Mouse (Mus musculus): ENCODE data around the gene Fbxo10. TPM values are rescaled to one million over a fixed set of nuclear protein-coding genes. Genes with fewer than 3 reads are reported as not detected.
"Not testable (repeated sequence)": the region's sequence is repeated elsewhere in the genome, so short reads cannot be mapped to it uniquely, and the experiment has no call there.

The Fbxo10 gene
- total and polyA plus RNA-seq, 2 experiments from 2014 or later = 11.4 to 28.6 TPM

GRCm38 (mm10) chr4:45072261-45072973 is 12.0 kb downstream of the Fbxo10 start:
- Histone ChIP-seq H3K4me1 (ENCODE audit: insufficient read depth, low read length) (peaks cover 6% of the 10 kb centered on the region), H3K4me2 (ENCODE audit: low read depth, low read length) (no peak overlapping the region), H3K27ac (no peak overlapping the region), H3K36me3 (ENCODE audit: insufficient read depth, low read length) (no peaks in the 10 kb centered on the region), H3K4me3 (ENCODE audit: low read length) (no peak overlapping the region), H3K9ac (replicated peaks; ENCODE audit: low read length) (no peak overlapping the region), H3K27me3 (ENCODE audit: insufficient read depth, low read length) (no peaks in the 10 kb centered on the region), H3K9me3 (ENCODE audit: low read length) (no peaks in the 10 kb centered on the region)
- no peak for DNase-seq (ENCODE audit: low spot score)
- 74% methylated on average over 15 of the region's 15 CpGs for WGBS
- TF ChIP-seq CTCF (IDR thresholded peaks at IDR 0.05; ENCODE audit: low read depth) = no peak
- no peak for ATAC-seq

GRCm38 (mm10) chr4:45067742-45068141 is 16.7 kb downstream of the Fbxo10 start:
- Histone ChIP-seq H3K36me3 (ENCODE audit: insufficient read depth, low read length) (no peaks in the 10 kb centered on the region), H3K27ac (no peak overlapping the region), H3K4me1 (ENCODE audit: insufficient read depth, low read length) (peaks cover 6% of the 10 kb centered on the region), H3K4me3 (ENCODE audit: low read length) (no peak overlapping the region), H3K27me3 (ENCODE audit: insufficient read depth, low read length) (no peaks in the 10 kb centered on the region), H3K9me3 (ENCODE audit: low read length) (no peaks in the 10 kb centered on the region), H3K4me2 (ENCODE audit: low read depth, low read length) (no peak overlapping the region), H3K9ac (replicated peaks; ENCODE audit: low read length) (no peak overlapping the region)
- no peak for TF ChIP-seq CTCF (IDR thresholded peaks at IDR 0.05; ENCODE audit: low read depth)
- 94% methylated on average over 4 of the region's 4 CpGs for WGBS
- DNase-seq (ENCODE audit: low spot score) (no peak), ATAC-seq (no peak)

DNA sequence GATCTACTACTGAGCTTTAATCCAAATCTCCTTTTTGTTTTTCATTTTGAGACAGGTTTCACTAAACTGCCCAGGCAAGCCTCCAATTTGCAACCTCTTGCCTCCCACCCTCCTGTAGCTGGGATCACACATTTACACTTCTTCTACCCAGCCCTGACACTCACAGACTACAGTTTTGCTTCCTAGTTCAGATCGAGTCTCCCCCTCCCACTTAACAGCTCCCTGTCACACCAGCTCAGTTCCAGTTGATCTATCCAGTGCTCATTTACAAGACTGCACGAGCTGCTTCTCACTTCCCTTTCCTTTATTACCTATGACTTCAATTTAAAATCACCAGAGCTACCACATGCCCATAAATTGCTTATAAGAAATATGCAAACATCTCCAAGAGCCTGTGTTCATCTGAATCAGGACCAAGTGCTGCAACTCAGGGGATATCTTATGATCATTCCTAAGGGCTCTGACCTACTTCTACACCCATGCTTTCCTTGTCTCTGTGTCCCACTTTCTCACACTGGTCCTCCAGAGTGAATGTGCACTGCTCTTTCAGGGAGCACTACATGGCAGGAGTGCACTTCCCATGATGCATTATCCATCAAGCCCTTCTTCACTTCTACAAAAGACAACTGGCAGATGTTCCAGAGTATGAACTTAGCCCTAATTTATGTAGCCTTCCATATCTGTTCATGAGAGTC is 18.2 kb downstream of the Fbxo10 start:
- Histone ChIP-seq H3K27ac (0 out of 2 replicates have a peak overlapping the region, but pooled peaks have one; percentile 2), H3K27me3 (ENCODE audit: insufficient read depth, low read length) (no peaks in the 10 kb centered on the region), H3K4me2 (ENCODE audit: low read depth, low read length) (no peak overlapping the region), H3K36me3 (ENCODE audit: insufficient read depth, low read length) (peaks cover 9% of the 10 kb centered on the region; the same call in 1 of the 2 replicates), H3K4me3 (ENCODE audit: low read length) (no peak overlapping the region), H3K4me1 (ENCODE audit: insufficient read depth, low read length) (peaks cover 6% of the 10 kb centered on the region), H3K9me3 (ENCODE audit: low read length) (no peaks in the 10 kb centered on the region), H3K9ac (replicated peaks; ENCODE audit: low read length) (no peak overlapping the region)
- TF ChIP-seq CTCF (IDR thresholded peaks at IDR 0.05; ENCODE audit: low read depth) = no peak
- ATAC-seq = no peak
- WGBS = 44% methylated on average over 2 of the region's 2 CpGs
- no peak for DNase-seq (ENCODE audit: low spot score)

DNA sequence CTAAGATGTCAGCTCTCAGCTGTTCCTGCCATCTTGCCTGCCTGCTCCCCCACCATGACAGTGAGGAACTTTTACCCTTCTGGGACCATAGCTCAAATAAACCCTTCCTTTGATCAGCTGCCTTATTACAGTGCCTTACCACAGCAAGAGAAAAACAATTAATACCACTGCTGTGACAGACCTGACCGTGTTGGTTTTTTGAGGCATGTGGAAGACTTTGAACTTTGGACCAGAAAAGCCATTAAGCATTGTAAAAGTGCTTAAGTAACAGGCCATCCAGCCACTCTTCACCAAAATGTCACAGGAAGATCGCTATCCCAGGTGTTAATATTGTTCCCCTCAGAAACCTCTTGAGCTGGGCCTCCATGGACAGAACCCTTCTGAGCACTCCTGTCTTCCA is 19.8 kb downstream of the Fbxo10 start:
- Histone ChIP-seq H3K27me3 (ENCODE audit: insufficient read depth, low read length) (no peaks in the 10 kb centered on the region), H3K9me3 (ENCODE audit: low read length) (no peaks in the 10 kb centered on the region), H3K36me3 (ENCODE audit: insufficient read depth, low read length) (peaks cover 20% of the 10 kb centered on the region; the same call in 1 of the 2 replicates), H3K4me2 (ENCODE audit: low read depth, low read length) (no peak overlapping the region), H3K9ac (replicated peaks; ENCODE audit: low read length) (no peak overlapping the region), H3K4me3 (ENCODE audit: low read length) (no peak overlapping the region), H3K27ac (no peak overlapping the region), H3K4me1 (ENCODE audit: insufficient read depth, low read length) (peaks cover 4% of the 10 kb centered on the region)
- ATAC-seq = no peak
- 81% methylated on average over 2 of the region's 2 CpGs for WGBS
- no peak for TF ChIP-seq CTCF (IDR thresholded peaks at IDR 0.05; ENCODE audit: low read depth)
- DNase-seq (ENCODE audit: low spot score) = no peak

GRCm38 (mm10) chr4:45063836-45064235 is 20.6 kb downstream of the Fbxo10 start:
- H3K36me3 ChIP-seq (ENCODE audit: insufficient read depth, low read length) = peaks cover 20% of the 10 kb centered on the region; the same call in 1 of the 2 replicates
- not testable (repeated sequence) for DNase-seq (ENCODE audit: low spot score); H3K4me3 ChIP-seq (ENCODE audit: low read length); H3K9ac ChIP-seq (replicated peaks; ENCODE audit: low read length); ATAC-seq; H3K27ac ChIP-seq; H3K4me2 ChIP-seq (ENCODE audit: low read depth, low read length); H3K9me3 ChIP-seq (ENCODE audit: low read length); H3K4me1 ChIP-seq (ENCODE audit: insufficient read depth, low read length); H3K27me3 ChIP-seq (ENCODE audit: insufficient read depth, low read length)
- WGBS = 90% methylated on average over 1 of the region's 1 CpGs

DNA sequence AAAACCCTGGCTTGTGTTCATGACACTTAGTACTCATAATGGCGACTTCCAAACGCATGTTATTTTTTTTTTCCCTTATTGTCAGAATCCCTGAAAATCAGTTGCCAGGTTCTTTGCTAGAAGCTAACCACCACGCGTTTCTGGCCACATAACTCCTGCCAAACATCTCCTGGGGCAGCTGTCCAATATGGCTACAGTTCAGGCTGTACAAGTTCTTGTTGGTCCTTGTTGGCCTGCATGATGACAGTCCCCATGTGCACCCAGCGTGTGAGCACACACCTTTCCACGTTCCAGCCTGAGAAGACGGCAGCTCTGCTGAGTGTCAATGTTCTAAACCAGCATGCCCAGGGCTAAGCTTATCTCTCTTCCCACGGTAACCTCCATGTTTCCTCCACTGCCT is 29.0 kb downstream of the Fbxo10 start:
- no peak for TF ChIP-seq CTCF (IDR thresholded peaks at IDR 0.05; ENCODE audit: low read depth)
- H3K27ac ChIP-seq = no peak overlapping the region
- ATAC-seq (no peak), DNase-seq (ENCODE audit: low spot score) (no peak)
- no peaks in the 10 kb centered on the region for H3K4me1 ChIP-seq (ENCODE audit: insufficient read depth, low read length)
- H3K36me3 ChIP-seq (ENCODE audit: insufficient read depth, low read length) = peaks cover 29% of the 10 kb centered on the region
- H3K9ac ChIP-seq (replicated peaks; ENCODE audit: low read length) = no peak overlapping the region
- 74% methylated on average over 8 of the region's 8 CpGs for WGBS
- no peak overlapping the region for H3K4me3 ChIP-seq (ENCODE audit: low read length)
- no peaks in the 10 kb centered on the region for H3K27me3 ChIP-seq (ENCODE audit: insufficient read depth, low read length)
- H3K9me3 ChIP-seq (ENCODE audit: low read length) = no peaks in the 10 kb centered on the region
- no peak overlapping the region for H3K4me2 ChIP-seq (ENCODE audit: low read depth, low read length)

GRCm38 (mm10) chr4:45054862-45055261 is 29.5 kb downstream of the Fbxo10 start:
- no peak overlapping the region for H3K4me3 ChIP-seq (ENCODE audit: low read length)
- peaks cover 25% of the 10 kb centered on the region for H3K36me3 ChIP-seq (ENCODE audit: insufficient read depth, low read length)
- ATAC-seq (peak; percentile 74; the same call in 1 of the 2 replicates), DNase-seq (ENCODE audit: low spot score) (peak; percentile 47)
- no peaks in the 10 kb centered on the region for H3K4me1 ChIP-seq (ENCODE audit: insufficient read depth, low read length)
- no peak overlapping the region for H3K27ac ChIP-seq
- no peak overlapping the region for H3K9ac ChIP-seq (replicated peaks; ENCODE audit: low read length)
- H3K9me3 ChIP-seq (ENCODE audit: low read length) = no peaks in the 10 kb centered on the region
- WGBS = 44% methylated on average over 3 of the region's 3 CpGs
- TF ChIP-seq CTCF (IDR thresholded peaks at IDR 0.05; ENCODE audit: low read depth) = peak; percentile 73
- H3K27me3 ChIP-seq (ENCODE audit: insufficient read depth, low read length) = no peaks in the 10 kb centered on the region
- no peak overlapping the region for H3K4me2 ChIP-seq (ENCODE audit: low read depth, low read length)
